Mouse (Mus musculus) kidney, adult 2 months (tissue): Measurements from ENCODE around the gene Fam13c.

Source experiments
- CTCF ChIP-seq: fragments of 200-500 bp; conservative IDR thresholded peaks from 2 replicates; pipeline ENCODE4 v1.5.1; 2011; ENCODE audit warnings: low read depth, mild to moderate bottlenecking, control low read depth, low read length, moderate library complexity, mixed read lengths; ENCODE audit not compliant: insufficient read depth, insufficient read length
- POLR2A ChIP-seq: fragments of 200-500 bp; IDR thresholded peaks from one replicate; pipeline ENCODE4 v1.6.1; 2011; ENCODE audit warnings: low read depth, low read length, control low read depth

GRCm38 (mm10) chr10:70493891-70494290 is 53.6 kb downstream of the Fam13c start:
- TF ChIP-seq POLR2A: no peak
- TF ChIP-seq CTCF: no peak
